Mouse (Mus musculus) spleen, postnatal 14 days (tissue): Measurements from ENCODE around the gene Kcna6.

Source experiments
- DNase-seq, 2 experiments: peaks; one replicate each; pipeline ENCODE4 v3.0.0; 2021 to 2022; ENCODE audit warnings: low spot score in 2 of 2

Gene Kcna6

DNA sequence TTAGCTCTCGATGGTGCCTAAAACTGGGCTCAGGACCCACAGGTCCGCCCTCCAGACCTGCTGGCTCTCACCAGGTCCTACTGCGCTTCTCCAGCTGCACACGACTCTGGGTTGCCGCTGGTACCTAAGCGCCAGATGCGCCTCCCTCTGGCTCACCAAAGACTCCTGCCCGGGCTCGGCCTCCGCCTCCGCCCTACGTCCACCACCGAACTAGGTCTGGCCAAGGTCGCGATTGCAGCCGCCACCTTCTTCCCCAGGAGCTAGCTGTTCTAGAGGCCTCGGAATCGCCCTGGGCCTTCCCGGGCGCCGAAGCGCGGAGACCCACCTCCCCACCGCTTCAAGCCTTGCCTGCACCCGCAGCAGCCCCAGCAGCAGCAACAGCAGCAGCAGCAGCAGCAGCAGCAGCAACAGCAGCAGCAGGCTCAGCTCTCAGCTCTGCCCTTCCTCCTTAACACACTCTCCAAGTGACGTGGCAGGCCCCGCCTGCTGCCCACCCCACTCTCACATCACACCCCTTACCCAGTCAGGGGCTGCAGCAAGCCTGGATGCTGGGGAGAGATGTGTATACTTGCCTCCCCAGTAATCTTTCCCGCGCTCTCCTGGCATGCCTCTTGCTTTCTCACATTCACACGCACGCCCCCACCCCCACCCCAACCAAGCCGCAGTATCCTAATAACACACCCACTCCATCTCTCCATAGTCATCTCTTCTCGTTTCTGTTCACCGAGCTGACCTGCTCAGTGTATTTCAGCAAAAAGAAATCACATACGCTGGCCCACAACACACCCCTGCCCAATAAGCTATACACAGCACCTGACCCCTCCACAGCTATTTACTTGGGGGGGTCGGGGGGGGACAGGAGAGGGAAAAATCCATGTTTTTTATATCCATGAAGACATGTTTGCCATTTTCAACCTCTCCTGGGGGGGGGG is at the start of gene Kcna6:
Gene Kcna6, minus strand, starts transcription at position 464 of the 932 bp plus-strand sequence.
- no peak for DNase-seq

DNA sequence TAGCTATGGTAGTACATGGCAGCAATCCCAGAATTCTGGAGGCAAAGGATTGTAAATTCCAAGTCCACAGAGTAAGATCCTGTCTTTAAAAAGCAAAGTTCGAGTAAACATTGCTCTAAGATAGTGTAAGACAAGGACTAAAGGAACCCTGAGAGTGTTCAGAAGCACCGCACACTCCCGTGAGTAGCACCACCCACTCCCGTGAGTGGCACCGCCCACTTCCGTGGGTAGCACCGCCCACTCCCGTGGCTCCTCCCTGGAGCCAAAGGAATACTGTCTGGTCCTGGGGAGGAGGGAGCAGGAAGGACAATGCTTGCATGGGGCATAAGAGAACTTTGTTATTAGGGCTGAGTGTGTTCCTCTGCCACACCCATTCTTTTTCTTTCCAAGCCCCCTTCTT is 48.4 kb upstream of the Kcna6 start:
- DNase-seq, result no peak

DNA sequence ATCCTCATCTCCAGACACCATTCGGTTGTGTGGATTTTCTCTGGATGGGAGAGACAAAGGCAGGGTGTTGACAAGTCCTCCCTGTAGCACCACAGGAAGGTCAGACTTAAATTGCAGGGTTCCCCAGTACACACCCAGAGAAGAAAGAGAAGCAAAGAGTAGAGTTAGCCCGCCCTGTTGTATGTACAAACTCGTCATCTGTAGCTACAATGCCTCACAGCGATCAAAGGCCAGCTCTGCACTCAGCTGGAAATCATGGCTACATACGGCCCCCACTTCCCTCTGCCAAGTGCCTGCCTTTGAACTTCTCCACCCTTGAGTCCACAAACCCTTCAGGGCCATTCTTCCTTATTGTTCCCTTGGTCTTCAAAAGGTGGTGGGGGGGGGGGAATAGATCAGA is 43.7 kb upstream of the Kcna6 start:
- DNase-seq, result no peak

DNA sequence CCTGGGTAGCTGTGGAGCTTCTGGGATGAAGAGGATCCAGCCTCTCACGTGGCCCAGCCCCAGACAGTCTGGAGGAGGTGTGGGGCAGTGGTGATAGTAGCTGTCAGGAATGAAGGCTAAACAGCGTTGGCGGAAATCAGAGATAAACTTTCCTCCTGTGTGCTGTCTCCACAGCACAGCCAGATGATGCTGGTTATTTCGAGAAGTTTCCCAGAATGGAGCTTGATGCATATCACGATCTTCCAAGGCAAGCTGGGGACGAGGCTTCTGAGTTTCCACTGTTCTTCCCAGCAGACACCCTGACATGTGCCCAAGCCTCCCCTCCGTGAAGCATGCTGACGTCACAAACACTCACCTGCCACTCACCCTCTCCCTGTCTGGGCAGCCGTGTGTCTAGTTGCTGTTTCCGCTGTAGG is 43.2 kb upstream of the Kcna6 start:
- no peak for DNase-seq

DNA sequence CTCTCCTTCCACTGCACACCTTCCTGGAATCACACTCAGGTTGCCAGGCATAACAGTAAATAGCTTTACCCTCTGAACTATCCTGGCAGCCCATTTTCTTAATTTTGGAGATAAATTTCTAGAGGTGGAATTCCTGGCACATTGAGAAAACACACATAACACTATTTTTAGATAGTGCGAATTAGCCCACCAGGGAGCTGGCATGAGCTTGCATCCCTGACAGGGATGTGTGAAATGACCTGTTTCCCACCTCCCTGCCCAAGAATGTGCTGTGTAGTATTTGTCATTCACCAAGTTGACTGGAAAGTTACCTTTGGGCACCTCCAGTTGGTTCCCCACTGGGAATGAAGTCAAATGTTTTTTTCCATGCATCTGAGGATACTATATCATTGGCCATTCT is 42.6 kb upstream of the Kcna6 start:
- no peak for DNase-seq

DNA sequence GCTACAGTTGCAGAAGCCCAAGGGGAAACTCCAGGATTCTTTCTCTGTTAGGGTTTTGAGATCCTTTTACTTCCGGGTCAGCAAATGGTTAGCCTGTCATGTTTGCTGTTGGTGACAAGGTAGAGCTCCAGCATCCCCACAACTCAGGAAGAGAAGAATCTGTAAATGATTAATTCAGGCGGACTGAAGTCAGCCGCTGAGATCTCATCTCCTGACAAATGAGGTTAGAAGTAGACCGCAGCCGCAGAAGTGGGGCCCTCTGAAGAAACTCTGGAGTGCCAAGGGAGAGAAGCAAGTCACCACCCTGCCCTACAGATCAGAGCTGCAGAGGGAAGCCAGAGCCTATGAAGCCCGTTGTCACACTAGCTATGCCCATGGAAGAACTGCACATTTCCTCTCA is 37.4 kb upstream of the Kcna6 start:
- DNase-seq, result no peak

DNA sequence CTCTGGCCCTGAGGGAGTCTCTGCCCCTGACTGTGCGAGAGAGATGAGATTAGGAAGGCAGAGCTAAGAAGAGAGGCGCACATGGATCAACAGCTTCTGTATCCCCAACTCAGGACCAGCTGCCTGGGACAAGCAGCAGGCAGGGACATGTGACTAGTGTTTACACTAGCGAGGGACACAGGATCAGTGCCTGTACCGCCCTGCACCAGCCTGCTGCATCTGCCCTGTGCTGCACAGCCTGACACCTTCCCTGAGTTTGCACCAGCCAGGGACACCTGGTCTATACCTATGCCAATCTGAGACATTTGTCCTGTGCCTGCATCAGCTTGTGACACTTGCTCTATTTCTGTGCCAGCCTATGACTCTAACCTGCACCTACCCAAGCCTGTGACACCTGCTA is 33.4 kb upstream of the Kcna6 start:
- no peak for DNase-seq

DNA sequence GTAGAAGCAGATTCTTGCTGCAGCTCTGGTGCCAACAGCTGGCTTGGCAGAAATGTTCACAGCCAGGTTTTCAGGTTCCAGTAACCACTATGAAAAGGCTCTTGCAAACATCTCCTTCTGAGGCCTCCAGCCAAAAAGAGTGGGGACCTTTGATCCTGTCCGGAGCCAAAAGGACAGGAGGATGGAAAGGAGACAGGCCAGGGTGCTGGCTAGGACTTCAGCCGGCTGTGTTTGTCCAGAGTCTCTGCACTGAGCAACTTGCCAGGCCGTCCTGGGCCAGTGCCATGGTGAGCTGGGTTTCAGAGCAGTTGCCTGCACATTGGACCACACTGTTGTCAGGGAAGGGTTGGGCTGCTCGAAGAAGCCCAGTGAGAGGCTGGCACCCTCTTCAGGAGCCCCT is 31.9 kb upstream of the Kcna6 start:
- DNase-seq, result no peak

DNA sequence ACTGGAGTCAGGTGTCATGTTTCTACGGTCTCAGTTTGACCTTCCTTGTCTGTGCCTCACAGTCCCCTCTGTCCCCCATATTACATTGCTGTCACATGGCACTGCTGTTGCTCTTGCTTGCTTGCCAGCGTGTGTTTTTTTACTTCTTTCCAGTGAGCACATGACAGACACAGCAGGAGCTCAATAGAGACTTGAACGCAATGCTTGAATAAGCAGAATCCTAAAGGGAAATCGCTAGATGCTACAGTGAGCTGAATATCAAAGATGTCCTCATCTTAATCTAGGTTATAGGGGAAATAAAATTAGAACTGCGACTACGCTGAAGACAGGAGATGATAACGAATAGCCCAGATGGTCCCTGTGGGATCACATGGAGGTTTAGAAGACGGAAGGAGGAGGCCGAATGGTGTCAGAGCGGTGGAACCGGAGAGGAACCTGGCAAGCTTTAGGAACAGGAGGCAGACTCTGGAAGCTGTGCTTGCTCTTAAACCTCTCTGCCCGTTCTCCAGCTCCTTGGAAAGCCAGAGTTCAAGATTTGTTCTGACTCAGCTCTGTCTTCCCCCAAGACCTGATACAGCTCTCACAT is 29.8 kb upstream of the Kcna6 start:
- no peak for DNase-seq

DNA sequence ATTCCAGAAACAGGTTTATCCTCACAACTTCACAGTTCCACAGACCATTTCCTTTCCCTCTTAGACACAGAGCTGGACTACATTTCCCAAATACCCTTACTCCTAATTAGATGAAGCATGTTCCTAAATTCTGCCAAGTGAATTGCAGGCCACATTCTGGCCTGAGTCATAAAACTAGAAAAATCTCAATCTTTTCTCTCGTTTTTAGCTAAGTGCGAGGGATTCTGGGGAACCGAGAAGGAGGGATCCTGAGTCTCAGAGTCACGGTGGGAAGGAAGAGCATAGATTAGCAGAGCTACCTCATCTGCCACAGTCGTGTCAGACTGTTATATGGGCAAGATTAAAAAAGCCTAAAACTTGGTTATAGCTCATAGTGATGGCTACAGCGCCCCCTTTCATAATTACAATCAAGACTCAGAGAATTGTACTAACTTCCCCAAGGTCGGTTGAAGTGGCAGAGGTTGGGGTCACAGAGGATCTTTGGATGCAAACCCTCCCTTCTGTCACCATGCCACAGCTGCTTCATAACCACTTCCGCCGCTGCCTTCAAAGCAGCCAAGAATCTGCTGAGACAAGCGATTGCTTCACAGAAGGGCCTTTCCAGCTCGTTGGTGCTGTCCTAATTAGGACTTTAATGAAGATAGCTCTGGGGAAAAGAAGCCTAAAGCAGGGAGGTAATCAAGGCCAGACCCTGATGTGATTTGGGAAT is 28.6 kb upstream of the Kcna6 start:
- no peak for DNase-seq

DNA sequence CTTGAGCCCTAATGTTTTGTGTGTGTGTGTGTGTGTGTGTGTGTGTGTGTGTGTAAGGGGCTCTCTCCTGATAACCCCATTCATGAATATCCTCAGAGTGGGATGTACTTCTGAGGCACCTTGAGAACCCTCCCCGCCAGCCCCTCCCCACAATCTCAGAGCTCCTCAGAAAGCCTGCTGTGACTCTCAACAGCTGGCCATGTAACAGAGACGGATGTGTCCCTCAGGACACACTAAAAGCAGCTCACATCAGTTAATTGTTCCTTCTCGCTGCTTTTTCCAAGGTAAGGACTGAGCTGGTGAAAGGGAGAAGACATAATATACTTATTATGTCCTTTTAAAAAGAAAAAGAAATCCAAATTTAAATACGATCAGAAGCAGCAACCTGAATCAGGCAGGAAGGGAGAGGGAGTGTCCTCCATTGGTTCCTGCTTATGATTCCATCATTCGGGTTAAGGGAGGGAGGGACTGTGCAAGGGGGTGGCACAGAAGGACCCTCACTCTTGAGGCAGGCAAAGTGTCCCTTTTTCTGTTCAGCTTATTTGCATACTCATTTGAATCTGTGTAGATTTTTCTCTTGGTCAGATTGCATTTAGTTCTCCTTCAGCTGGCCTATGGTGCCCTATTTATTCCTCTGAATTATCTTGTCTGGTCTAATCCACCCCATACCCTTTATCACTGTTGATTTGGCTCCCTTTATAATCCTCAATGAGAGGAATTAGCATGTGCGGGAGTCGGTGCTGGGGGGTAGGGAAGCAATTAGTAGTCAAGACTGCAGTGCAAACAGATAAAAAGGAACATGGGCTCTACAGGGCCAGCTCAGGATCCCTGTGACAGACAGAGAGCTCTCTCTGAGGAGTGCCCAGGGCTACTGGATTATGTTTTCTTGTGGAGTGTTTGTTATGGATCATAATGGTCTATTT is 27.4 kb upstream of the Kcna6 start:
- no peak for DNase-seq

DNA sequence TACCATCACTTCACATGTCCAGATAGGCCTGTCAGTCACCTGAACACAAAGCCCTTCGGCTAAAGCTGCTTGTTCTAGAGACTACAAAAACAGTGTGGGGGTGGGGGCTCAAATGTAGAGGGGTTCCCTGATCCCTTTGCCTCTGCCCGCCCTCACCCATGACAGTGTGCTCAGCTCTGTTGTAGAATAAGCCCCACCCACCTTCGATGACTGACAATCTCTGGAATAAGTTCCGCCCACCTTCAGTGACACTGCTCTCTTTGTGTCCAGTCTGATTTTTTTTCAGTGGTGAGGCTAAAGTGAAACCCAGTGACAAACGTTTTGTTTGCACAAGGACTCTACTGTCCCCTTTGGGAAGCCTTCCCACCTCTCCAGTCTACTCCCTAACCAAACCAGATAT is 26.1 kb upstream of the Kcna6 start:
- no peak for DNase-seq

DNA sequence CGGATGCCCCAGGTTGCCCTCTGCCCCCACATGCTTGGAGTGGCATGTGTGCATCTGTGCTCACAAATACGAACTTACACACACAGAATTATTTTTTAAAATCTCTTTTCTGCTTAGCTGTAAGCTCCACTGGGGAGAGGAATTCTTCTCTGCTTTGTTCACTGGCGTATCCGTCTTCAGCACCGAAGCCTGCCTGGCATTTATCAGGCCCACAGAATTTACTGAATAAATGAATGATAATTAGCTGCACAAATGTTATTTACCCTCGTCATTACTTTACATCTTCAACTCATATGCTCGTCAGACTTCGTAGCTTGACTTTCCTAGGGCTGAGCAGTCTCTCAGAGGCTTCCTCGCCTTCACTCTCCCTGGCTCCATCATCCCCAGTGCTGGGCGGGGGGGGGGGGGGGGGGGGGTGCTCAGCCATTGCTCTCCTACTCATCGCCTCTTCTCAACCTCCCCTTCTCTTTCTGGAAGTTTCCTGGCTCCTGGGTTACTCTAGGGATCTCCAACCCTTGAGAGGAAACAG is 24.2 kb upstream of the Kcna6 start:
- no peak for DNase-seq

DNA sequence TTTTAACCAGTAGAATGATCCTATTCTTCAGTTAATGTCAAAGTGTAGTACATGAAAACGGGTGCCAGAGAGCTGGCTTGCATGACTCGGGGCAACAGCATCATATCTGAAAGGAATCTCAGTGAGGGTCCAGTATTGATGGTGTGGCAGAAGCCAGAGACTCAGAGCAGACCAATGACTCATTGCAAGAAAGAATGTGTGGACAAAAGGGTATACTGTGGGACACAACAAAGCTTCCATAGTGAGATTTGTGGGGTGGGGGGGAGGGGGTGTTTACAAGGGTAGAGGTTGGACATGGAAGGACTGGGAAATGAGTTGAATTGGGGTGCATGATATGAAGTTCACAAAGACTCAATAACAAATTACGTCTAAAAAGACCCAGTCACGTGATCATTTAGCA is 20.9 kb upstream of the Kcna6 start:
- DNase-seq, result no peak

DNA sequence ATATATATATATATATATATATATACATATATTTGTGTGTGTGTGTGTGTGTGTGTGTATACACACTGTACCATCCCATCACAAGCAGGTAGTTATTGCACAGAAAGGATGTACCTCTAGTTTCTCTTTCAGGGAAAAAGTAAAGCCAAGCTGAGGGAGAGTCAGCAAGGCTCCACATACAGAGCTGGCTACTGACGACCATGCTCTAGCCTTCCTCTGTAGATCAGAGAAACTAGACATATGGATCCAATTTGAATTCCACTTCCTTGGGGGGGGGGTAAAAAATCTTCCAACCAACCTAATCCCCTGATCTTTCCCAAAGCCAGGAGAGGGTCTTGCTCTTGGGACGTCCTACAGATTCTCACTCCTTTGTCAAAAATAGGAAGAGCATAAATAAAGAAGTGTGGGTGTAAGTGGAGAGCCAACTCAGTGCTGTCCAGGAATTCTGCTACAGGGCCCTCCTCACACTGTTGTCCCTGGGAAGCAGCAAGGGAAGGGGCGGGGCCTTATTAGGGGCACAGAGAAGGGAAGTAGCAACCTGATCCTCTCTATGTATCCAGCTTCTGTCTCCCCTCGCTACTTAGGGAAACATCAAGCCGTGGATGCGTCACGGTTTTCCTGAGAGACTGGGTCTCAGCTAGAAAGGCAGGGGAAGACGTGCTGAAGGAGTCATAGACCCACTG is 15.4 kb upstream of the Kcna6 start:
- no peak for DNase-seq

DNA sequence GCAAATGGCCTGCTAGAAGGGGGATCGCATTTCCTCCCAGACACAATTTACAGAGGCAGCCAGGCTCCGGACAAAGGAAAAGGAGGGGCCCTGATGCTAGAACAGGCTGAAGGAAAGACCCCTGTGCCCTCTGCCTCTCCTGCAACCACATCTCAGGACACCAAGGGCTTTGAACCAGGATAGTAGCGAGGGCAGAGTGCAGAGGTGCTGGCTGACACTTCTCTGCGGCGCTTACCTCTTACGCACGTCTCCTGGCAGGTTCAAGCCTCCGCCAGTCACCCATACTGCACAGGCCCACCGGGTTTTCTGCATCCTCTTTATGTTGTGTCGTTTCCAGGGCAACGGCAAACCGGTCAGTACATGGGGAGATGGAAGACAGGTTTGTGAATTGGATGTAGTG is 12.0 kb upstream of the Kcna6 start:
- no peak for DNase-seq

DNA sequence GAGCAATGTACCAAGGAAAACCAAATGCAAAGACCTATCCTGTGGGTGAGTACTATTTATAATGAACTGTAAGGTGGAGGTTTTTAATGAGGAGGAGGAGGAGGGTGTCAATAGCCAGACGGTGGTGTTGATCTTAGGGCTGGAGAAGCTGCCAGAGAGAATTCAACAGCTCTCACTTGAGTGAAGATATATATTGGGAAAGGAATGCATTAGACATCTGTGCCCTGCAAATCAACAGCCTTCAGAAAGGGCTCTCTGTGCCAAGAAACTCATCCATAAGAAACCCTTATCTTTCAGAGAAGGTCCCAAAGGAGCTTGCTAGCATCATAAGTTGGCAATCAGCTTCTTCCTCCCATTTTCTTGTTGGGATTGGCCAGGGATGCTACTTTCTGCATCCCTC is 5.4 kb upstream of the Kcna6 start:
- no peak for DNase-seq

DNA sequence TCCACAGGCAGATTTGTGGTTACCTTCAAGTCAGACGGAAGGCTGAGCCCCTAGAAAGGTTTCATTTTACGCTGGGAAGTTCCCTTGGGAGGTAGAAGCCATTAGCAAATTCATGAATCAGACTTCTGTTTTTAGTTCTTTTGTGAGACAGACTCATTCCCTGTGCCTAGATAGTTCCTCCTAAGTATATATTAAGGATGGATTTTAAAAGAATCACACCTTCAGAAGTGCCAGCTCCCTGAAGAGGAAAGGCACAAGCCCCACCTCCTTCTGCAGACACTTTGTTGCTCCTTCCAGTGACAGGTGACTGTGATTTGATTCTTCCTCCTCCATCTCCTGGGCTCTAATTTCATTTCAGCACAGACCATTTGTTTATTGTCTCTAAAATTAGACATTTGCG is 2.1 kb upstream of the Kcna6 start:
- no peak for DNase-seq

DNA sequence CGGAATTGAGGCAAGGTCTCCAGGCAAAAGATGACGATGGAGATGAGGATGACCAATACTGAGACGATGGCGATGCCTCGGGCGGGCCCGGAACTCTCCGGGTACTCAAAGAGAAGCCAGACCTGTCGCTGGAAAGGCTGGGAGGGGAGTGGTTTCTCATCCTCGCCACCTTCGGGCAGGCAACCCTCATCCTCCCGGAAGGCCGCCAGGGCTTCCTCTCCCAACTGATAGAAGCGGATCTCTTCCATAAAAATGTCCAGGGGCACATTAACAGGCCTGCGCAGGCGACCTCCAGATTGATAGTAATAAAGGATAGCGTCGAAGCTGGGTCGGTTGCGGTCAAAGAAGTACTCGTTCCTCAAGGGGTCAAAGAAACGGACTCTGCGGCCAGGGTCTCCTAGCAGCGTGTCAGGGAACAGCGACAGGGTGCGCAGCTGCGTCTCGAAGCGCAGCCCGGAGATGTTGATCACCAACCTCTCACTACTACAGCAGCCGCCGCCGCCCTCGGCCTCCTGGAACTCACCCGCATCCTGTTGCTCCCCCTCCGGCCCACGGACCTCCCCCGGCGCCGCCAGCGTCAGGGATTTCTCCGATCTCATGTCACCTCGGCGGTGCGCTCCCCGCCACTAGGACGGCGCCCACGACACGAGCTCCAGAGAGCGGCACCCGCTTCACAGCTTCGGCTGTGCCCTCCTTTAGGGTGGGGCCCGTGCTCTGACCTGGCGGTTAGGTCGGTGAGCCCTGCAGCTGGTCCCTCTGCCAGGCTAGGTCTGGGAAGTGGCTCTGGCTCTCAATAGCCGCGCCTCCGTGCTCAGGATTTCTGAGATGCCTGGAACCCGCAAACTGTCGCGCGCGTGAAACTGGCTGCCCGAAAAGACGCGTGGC is 906 bp downstream of the Kcna6 start:
- no peak for DNase-seq

DNA sequence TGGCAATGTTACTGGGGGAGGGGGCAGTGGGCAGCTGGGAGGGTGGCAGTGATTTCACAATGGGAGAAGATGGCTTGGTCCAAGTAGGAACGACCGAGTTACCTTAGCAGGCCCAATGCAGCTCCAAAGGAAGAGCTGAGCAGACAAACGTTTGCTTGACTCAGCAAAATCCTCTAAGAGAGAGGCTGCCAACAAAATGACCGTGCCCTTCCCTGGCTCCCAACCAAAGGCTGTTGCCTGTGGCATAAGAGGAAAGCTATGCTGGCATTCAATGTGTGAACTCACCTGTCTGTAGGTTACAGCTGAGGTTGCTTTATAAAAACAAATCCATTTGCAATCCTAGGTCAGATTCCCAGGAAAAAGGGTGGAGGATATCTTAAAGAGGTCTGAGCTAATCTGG is 3.5 kb downstream of the Kcna6 start:
- no peak for DNase-seq
